Mouse (Mus musculus) C2C12 (cell line): ENCODE results near the gene Cd163. TPM values are rescaled to one million over a fixed set of nuclear protein-coding genes. Genes with fewer than 3 reads are reported as not detected.

Source experiments
- H3K27me3 ChIP-seq: one replicate; pipeline ENCODE4 v1.6.1; 2011; ENCODE audit not compliant: control insufficient read depth, insufficient read depth, insufficient read length
- H3K36me3 ChIP-seq: one replicate; pipeline ENCODE4 v1.6.1; 2011; ENCODE audit not compliant: control insufficient read depth, insufficient read depth
- H3K4me3 ChIP-seq: one replicate; pipeline ENCODE4 v1.5.1; 2011; ENCODE audit warnings: mild to moderate bottlenecking, control low read depth; ENCODE audit not compliant: poor library complexity, insufficient read depth, severe bottlenecking
- H3K79me2 ChIP-seq: one replicate; pipeline ENCODE4 v1.6.1; 2011; ENCODE audit not compliant: control insufficient read depth, insufficient read depth
- H3K79me3 ChIP-seq: one replicate; pipeline ENCODE4 v1.6.1; 2011; ENCODE audit warnings: low read depth, control low read depth
- H3ac ChIP-seq: one replicate; pipeline ENCODE3; 2011; ENCODE audit warnings: low read depth; ENCODE audit not compliant: control insufficient read depth, insufficient read length
- CEBPB ChIP-seq: IDR thresholded peaks from one replicate; pipeline ENCODE4 v1.6.1; 2011; ENCODE audit warnings: low read depth, mild to moderate bottlenecking, control low read depth, moderate library complexity
- CTCF ChIP-seq: IDR thresholded peaks from one replicate; pipeline ENCODE4 v1.5.1; 2011; ENCODE audit not compliant: control insufficient read depth, insufficient read depth, insufficient read length
- FOSL1 ChIP-seq: IDR thresholded peaks from one replicate; pipeline ENCODE4 v1.8.0; 2011; ENCODE audit warnings: mild to moderate bottlenecking, low read length; ENCODE audit not compliant: poor library complexity, insufficient read depth, severe bottlenecking
- MAX ChIP-seq: IDR thresholded peaks from one replicate; pipeline ENCODE4 v1.6.1; 2011; ENCODE audit warnings: mild to moderate bottlenecking, control low read depth
- MYOD1 ChIP-seq: IDR thresholded peaks from one replicate; pipeline ENCODE4 v1.6.1; 2011; ENCODE audit warnings: low read depth; ENCODE audit not compliant: control insufficient read depth, insufficient read length
- MYOG ChIP-seq: IDR thresholded peaks from one replicate; pipeline ENCODE4 v1.6.1; 2011; ENCODE audit not compliant: control insufficient read depth, insufficient read length; ENCODE audit errors: extremely low read depth
- USF1 ChIP-seq: IDR thresholded peaks from one replicate; pipeline ENCODE4 v1.6.1; 2011; ENCODE audit warnings: low read depth, mild to moderate bottlenecking, control low read depth, moderate library complexity
- polyA plus RNA-seq: library from polyadenylated mRNA; unstranded; fragments of >200 nt; fragmentation: generic; extraction: Trizol; gene quantifications from one replicate; pipeline ENCODE4 v1.2.1, GENCODE M21; 2012; ENCODE audit warnings: missing spikeins

The Cd163 gene
- polyA plus RNA-seq, 1 experiment = 0.06 TPM

- no peak overlapping the region for H3ac ChIP-seq
- no peaks in the 10 kb centered on the region for H3K36me3 ChIP-seq
- H3K79me3 ChIP-seq = no peaks in the 10 kb centered on the region
- no peak for TF ChIP-seq CTCF
- H3K79me2 ChIP-seq = no peaks in the 10 kb centered on the region
- no peaks in the 10 kb centered on the region for H3K27me3 ChIP-seq
- H3K4me3 ChIP-seq = no peak overlapping the region
These were observed 7.8 kb downstream of the Cd163 start for GRCm38 (mm10) chr6:124312292-124312691.

- Histone ChIP-seq H3K79me3 (no peaks in the 10 kb centered on the region), H3K36me3 (no peaks in the 10 kb centered on the region), H3K4me3 (no peak overlapping the region), H3ac (no peak overlapping the region), H3K79me2 (no peaks in the 10 kb centered on the region), H3K27me3 (no peaks in the 10 kb centered on the region)
- TF ChIP-seq MYOD1 (no peak), CEBPB (no peak), USF1 (no peak), FOSL1 (no peak), MYOG (no peak), CTCF (no peak), MAX (no peak)
These were observed 15.9 kb downstream of the Cd163 start for GRCm38 (mm10) chr6:124320371-124320770.

- no peaks in the 10 kb centered on the region for H3K79me3 ChIP-seq
- TF ChIP-seq CEBPB (no peak), CTCF (no peak), MAX (no peak), MYOD1 (no peak), USF1 (no peak), FOSL1 (no peak), MYOG (no peak)
- H3K4me3 ChIP-seq = peak overlapping the region; percentile 14
- no peaks in the 10 kb centered on the region for H3K27me3 ChIP-seq
- no peaks in the 10 kb centered on the region for H3K79me2 ChIP-seq
- peak overlapping the region; percentile 24 for H3ac ChIP-seq
- H3K36me3 ChIP-seq = no peaks in the 10 kb centered on the region
These were observed 17.3 kb downstream of the Cd163 start for GRCm38 (mm10) chr6:124321481-124322475.

DNA sequence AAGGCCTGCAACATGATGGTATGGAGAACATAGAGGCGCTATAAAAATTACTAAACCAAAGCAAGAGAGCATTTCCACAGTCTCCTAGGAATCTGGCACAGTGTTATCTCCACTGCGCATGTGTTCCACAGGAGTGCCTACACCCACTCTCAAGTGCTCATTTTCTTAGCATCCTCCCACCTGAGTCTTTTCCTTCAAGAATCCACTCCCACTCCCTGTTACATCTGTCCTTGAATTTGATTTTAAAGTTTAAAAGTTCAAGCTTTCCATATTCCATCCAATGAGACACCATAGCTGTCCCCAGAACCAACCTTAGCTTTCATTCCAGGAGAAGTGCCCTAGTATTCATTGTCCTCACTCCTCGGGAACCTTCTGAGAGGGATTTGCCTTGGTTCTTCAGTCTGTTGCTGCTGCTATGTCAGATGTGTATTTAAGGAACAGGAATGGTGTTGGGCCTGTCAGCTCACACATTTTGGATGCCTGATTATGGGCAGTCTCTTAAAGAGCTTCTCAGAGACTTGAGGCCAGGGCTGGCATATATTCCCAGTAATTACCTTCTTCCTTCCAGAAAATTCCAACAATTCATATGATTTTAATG, 24.0 kb downstream of the Cd163 start:
- no peak overlapping the region for H3ac ChIP-seq
- H3K79me3 ChIP-seq = no peaks in the 10 kb centered on the region
- TF ChIP-seq CEBPB (no peak), MAX (no peak), USF1 (no peak), CTCF (no peak), FOSL1 (no peak)
- no peaks in the 10 kb centered on the region for H3K36me3 ChIP-seq
- H3K27me3 ChIP-seq = no peaks in the 10 kb centered on the region
- no peaks in the 10 kb centered on the region for H3K79me2 ChIP-seq
- H3K4me3 ChIP-seq = no peak overlapping the region

GRCm38 (mm10) chr6:124329622-124330021, 25.2 kb downstream of the Cd163 start:
- no peaks in the 10 kb centered on the region for H3K27me3 ChIP-seq
- H3K36me3 ChIP-seq = no peaks in the 10 kb centered on the region
- H3K79me3 ChIP-seq = no peaks in the 10 kb centered on the region
- no peaks in the 10 kb centered on the region for H3K79me2 ChIP-seq
- TF ChIP-seq MYOG = no peak
- no peak for TF ChIP-seq MYOD1
- no peak for TF ChIP-seq CTCF
- TF ChIP-seq CEBPB = no peak
- TF ChIP-seq USF1 = no peak
- TF ChIP-seq MAX = no peak
- TF ChIP-seq FOSL1 = no peak
- no peak overlapping the region for H3K4me3 ChIP-seq
- H3ac ChIP-seq = no peak overlapping the region

DNA sequence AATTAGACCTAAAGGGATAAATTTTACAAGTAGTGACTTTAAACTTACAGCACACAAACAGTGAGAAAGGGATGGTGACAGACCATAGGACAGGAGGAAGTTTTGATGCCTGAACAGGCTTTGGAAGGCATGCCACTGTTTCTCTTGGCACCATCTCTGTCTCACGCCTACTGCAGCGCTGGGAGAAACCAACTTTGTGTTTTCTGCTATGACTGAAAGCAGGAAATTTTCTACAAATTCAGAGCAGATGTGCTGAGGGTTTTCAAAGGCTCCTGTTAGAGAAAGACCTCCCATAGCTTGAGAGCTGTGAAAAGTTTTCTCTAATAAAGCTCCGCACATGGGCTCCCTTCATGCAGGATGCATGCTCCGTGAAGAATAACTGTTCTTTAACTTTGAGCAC, 40.6 kb downstream of the Cd163 start:
- Histone ChIP-seq H3K4me3 (no peak overlapping the region), H3K79me3 (no peaks in the 10 kb centered on the region), H3K79me2 (no peaks in the 10 kb centered on the region), H3ac (no peak overlapping the region), H3K36me3 (no peaks in the 10 kb centered on the region), H3K27me3 (no peaks in the 10 kb centered on the region)
- no peak for TF ChIP-seq USF1
- TF ChIP-seq MAX = no peak
- TF ChIP-seq CTCF = no peak
- TF ChIP-seq MYOG = no peak
- TF ChIP-seq FOSL1 = no peak
- TF ChIP-seq CEBPB = no peak
- TF ChIP-seq MYOD1 = no peak
